Mouse (Mus musculus) CD4-positive helper T cell, adult 2 months (primary cell): ENCODE measurements around the gene Aldh3b1.

Experiments
- DNase-seq: peaks from one replicate; pipeline ENCODE4 v3.0.0-alpha.2; 2012; ENCODE audit warnings: low read depth, missing footprints, low spot score

Gene Aldh3b1

GRCm38 (mm10) chr19:3945872-3946564, 16.4 kb upstream of the Aldh3b1 start:
- peak; percentile 67 for DNase-seq

- DNase-seq: peak; percentile 78
Observed at GRCm38 (mm10) chr19:3942986-3943735, 13.6 kb upstream of the Aldh3b1 start.

- no peak for DNase-seq
Observed at GRCm38 (mm10) chr19:3942315-3942714, 12.7 kb upstream of the Aldh3b1 start.

GRCm38 (mm10) chr19:3935896-3936850, 6.6 kb upstream of the Aldh3b1 start:
- DNase-seq: peak; percentile 67

- peak; percentile 80 for DNase-seq
Observed at GRCm38 (mm10) chr19:3935032-3935895, 5.7 kb upstream of the Aldh3b1 start, which contains the start of gene Unc93b1. Gene Unc93b1, plus strand, starts transcription at chr19:3935186.

- DNase-seq: no peak
Observed at GRCm38 (mm10) chr19:3931716-3932115, 2.1 kb upstream of the Aldh3b1 start.

GRCm38 (mm10) chr19:3930262-3931057, 852 bp upstream of the Aldh3b1 start:
- no peak for DNase-seq

- DNase-seq: no peak
Observed at GRCm38 (mm10) chr19:3928779-3929178, 829 bp downstream of the Aldh3b1 start.

GRCm38 (mm10) chr19:3927989-3928388, 1.6 kb downstream of the Aldh3b1 start:
- no peak for DNase-seq

- DNase-seq: no peak
Observed at GRCm38 (mm10) chr19:3926685-3927084, 2.9 kb downstream of the Aldh3b1 start.

GRCm38 (mm10) chr19:3926279-3926678, 3.3 kb downstream of the Aldh3b1 start:
- no peak for DNase-seq

- DNase-seq: no peak
Observed at GRCm38 (mm10) chr19:3925859-3926258, 3.7 kb downstream of the Aldh3b1 start.

- no peak for DNase-seq
Observed at GRCm38 (mm10) chr19:3924868-3925267, 4.7 kb downstream of the Aldh3b1 start.

- DNase-seq: no peak
Observed at GRCm38 (mm10) chr19:3924190-3924589, 5.4 kb downstream of the Aldh3b1 start.

GRCm38 (mm10) chr19:3923586-3923985, 6.0 kb downstream of the Aldh3b1 start:
- no peak for DNase-seq

GRCm38 (mm10) chr19:3922661-3923371, 6.8 kb downstream of the Aldh3b1 start:
- DNase-seq: no peak

- DNase-seq: no peak
Observed at GRCm38 (mm10) chr19:3919928-3920327, 9.7 kb downstream of the Aldh3b1 start.

GRCm38 (mm10) chr19:3916727-3917126, 12.9 kb downstream of the Aldh3b1 start:
- no peak for DNase-seq

GRCm38 (mm10) chr19:3914535-3914934, 15.1 kb downstream of the Aldh3b1 start:
- DNase-seq: no peak
